Mouse (Mus musculus): ENCODE data around the gene Zmynd8.

Zmynd8 gene

GRCm38 (mm10) chr2:165899474-165899873, 658 bp upstream of the Zmynd8 start:
- no peak for DNase-seq (ENCODE audit: low spot score)

- no peak for DNase-seq (ENCODE audit: low spot score)
Observed at GRCm38 (mm10) chr2:165896171-165896570, 2.6 kb downstream of the Zmynd8 start.

GRCm38 (mm10) chr2:165895687-165896086, 3.1 kb downstream of the Zmynd8 start:
- no peak for DNase-seq (ENCODE audit: low spot score)

- no peak for DNase-seq (ENCODE audit: low spot score)
Observed at GRCm38 (mm10) chr2:165894533-165894932, 4.3 kb downstream of the Zmynd8 start.

- DNase-seq (ENCODE audit: low spot score), result no peak
Observed at GRCm38 (mm10) chr2:165893232-165893631, 5.6 kb downstream of the Zmynd8 start.

GRCm38 (mm10) chr2:165892626-165893025, 6.2 kb downstream of the Zmynd8 start:
- DNase-seq (ENCODE audit: low spot score), result no peak

GRCm38 (mm10) chr2:165890401-165890800, 8.4 kb downstream of the Zmynd8 start:
- DNase-seq (ENCODE audit: low spot score), result no peak

- DNase-seq (ENCODE audit: low spot score), result no peak
Observed at GRCm38 (mm10) chr2:165889874-165890273, 8.9 kb downstream of the Zmynd8 start.

GRCm38 (mm10) chr2:165889266-165889665, 9.6 kb downstream of the Zmynd8 start:
- no peak for DNase-seq (ENCODE audit: low spot score)

- no peak for DNase-seq (ENCODE audit: low spot score)
Observed at GRCm38 (mm10) chr2:165888813-165889221, 10.0 kb downstream of the Zmynd8 start.

GRCm38 (mm10) chr2:165888396-165888795, 10.4 kb downstream of the Zmynd8 start:
- DNase-seq (ENCODE audit: low spot score), result peak; percentile 52

GRCm38 (mm10) chr2:165886857-165887628, 11.8 kb downstream of the Zmynd8 start:
- DNase-seq (ENCODE audit: low spot score), result peak; percentile 76

GRCm38 (mm10) chr2:165886482-165886856, 12.3 kb downstream of the Zmynd8 start:
- DNase-seq (ENCODE audit: low spot score), result peak; percentile 76

GRCm38 (mm10) chr2:165885951-165886320, 12.9 kb downstream of the Zmynd8 start:
- DNase-seq (ENCODE audit: low spot score), result no peak

- peak; percentile 91 for DNase-seq (ENCODE audit: low spot score)
Observed at GRCm38 (mm10) chr2:165885225-165885950, 13.4 kb downstream of the Zmynd8 start.

GRCm38 (mm10) chr2:165884577-165885224, 14.1 kb downstream of the Zmynd8 start:
- peak; percentile 98 for DNase-seq (ENCODE audit: low spot score)

GRCm38 (mm10) chr2:165883846-165884576, 14.8 kb downstream of the Zmynd8 start:
- DNase-seq (ENCODE audit: low spot score), result peak; percentile 71

- DNase-seq (ENCODE audit: low spot score), result peak; percentile 57
Observed at GRCm38 (mm10) chr2:165883006-165883405, 15.8 kb downstream of the Zmynd8 start.

- DNase-seq (ENCODE audit: low spot score), result peak; percentile 78
Observed at GRCm38 (mm10) chr2:165881585-165882431, 17.0 kb downstream of the Zmynd8 start.

GRCm38 (mm10) chr2:165881220-165881584, 17.6 kb downstream of the Zmynd8 start:
- DNase-seq (ENCODE audit: low spot score), result no peak

- peak; percentile 53 for DNase-seq (ENCODE audit: low spot score)
Observed at GRCm38 (mm10) chr2:165880501-165881182, 18.2 kb downstream of the Zmynd8 start.
